8 mouse cellular contexts compared by ENCODE assay signal in the genomic region with DNA sequence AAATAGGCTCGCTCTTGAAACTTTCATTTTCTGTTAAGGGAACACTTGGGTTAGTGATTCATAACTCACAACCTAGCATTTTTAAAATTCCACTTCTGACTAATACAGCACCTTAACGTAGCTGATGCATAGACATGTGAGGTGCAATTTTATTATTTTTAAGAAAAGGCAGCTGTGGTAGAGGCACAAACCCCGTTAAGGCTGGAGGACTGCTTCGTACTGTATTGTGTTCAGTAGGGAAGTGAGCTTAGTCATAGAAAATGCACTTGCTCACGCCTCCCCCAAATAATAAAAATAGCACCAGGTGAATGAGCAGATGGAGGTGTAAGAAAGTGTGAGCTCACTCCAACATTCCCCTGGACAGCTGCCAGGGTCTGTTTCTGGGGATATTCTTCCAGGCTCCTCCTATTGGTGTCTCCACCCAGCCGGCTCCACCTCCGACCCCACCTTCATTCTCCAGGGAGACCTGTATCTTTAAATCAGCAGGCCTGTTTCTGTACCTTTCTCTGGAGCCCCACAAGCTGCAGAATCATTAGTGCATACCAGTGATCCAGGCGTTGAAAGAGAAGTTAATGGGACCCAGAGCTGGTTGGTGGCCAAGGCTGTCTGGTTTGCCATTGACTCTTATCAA. TPM values are rescaled to one million over a fixed set of nuclear protein-coding genes. Genes with fewer than 3 reads are reported as not detected.
DNase-seq lines count a peak whose midpoint lies in the region; TF ChIP-seq lines count a peak whose summit lies in the region.

No protein-coding gene starts in this region.

- no peak for TF ChIP-seq CTCF in thymus, adult 2 months (IDR thresholded peaks at IDR 0.05; ENCODE audit: borderline replicate concordance, control insufficient read depth, extremely low read depth, insufficient read depth, low read length, poor library complexity)

- TF ChIP-seq POLR2A in thymus, adult 2 months (IDR thresholded peaks at IDR 0.05; ENCODE audit: control insufficient read depth, extremely low read depth, insufficient read depth, low read length, poor library complexity) = no peak

- H3K27ac ChIP-seq in thymus, adult 2 months (ENCODE audit: control insufficient read depth, insufficient read depth, low read length) = no peak overlapping the region

- H3K4me1 ChIP-seq in thymus, adult 2 months (replicated peaks; ENCODE audit: control insufficient read depth, insufficient read depth, low read length) = no peaks in the 10 kb centered on the region

- no peak overlapping the region for H3K4me3 ChIP-seq in thymus, adult 2 months (ENCODE audit: control insufficient read depth, insufficient read depth, low read length)

- no peaks in the 10 kb centered on the region for H3K27me3 ChIP-seq in thymus, adult 2 months (ENCODE audit: control insufficient read depth, insufficient read depth, low read length)

- intact Hi-C loops in left cerebral cortex, postnatal 4 days (cut with DNase I) = no loop called here

- DNase-seq in ovary, postnatal 14 days (ENCODE audit: low spot score) = peak; percentile 27
- DNase-seq in ovary, adult 18-20 months (ENCODE audit: low spot score) = no peak
- DNase-seq in cerebellum, adult 9-10 months = peak; percentile 90
- peak; percentile 36 for DNase-seq in induced T-regulatory cell, adult 2 months (ENCODE audit: low read depth)
- peak; percentile 40 for DNase-seq in left cerebral cortex, postnatal 4 days
- peak; percentile 42 to 51 for DNase-seq in right cerebral cortex, postnatal 10 days (ENCODE audit: low spot score in 2 of 2)
- DNase-seq in thymus, adult 2 months = no peak
- DNase-seq in frontal cortex, postnatal 36 days (ENCODE audit: low spot score in 2 of 2) = no peak

- 71% methylated on average over 8 of the region's 8 CpGs for WGBS in thymus, adult 2 months

- no peaks in the 10 kb centered on the region for H3K36me3 ChIP-seq in thymus, adult 2 months (ENCODE audit: control insufficient read depth, insufficient read depth, low read length)

RNA-seq across cellular contexts. Expression of gene Usp24, which starts 34.4 kb away (rescaled TPM):
- total RNA-seq in left cerebral cortex, postnatal 4 days (2021) = 10 to 100 TPM; 59.1 to 60.3 TPM
- polyA plus RNA-seq in thymus, adult 2 months (2012; rRNA removed) = 22.6 and 26.5 TPM in 2 replicates

Comparison
In these comparisons a context has a peak if more than half of its experiments do, and no peak if none do; other contexts are left out.
1. DNase-seq: peak in ovary, postnatal 14 days (single experiment), cerebellum, adult 9-10 months (single experiment), induced T-regulatory cell, adult 2 months (single experiment), left cerebral cortex, postnatal 4 days (single experiment) and right cerebral cortex, postnatal 10 days (2 of 2); none in ovary, adult 18-20 months (single experiment), thymus, adult 2 months (single experiment) and frontal cortex, postnatal 36 days (0 of 2).